Mouse (Mus musculus): ENCODE data around the gene Cdh4. TPM values are rescaled to one million over a fixed set of nuclear protein-coding genes. Genes with fewer than 3 reads are reported as not detected.

Gene Cdh4
- polyA plus RNA-seq, 1 experiment from 2014 or later, result 8.8 TPM

DNA sequence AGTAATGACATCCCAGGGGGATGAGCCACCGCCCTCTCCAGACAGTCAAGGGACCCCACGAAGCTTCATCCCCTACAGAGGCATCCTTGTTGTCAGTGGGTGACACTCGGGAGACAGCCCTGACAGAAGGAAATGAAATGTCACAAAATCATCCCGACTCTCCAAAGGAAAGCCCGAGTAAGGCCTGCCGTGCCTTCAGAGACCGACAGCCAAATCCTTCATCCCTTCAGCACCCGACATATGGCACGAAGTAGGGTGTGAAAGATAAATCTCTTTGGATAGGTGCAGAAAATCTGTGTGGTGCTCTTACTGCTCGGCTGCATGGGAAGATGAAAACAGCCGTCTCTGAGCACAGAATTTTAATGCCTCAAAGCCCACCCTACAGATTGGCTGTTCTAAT, 312.5 kb downstream of the Cdh4 start:
- H3K27ac ChIP-seq, result no peak overlapping the region
- WGBS, result 74% methylated on average over 11 of the region's 11 CpGs
- no peak for ATAC-seq (ENCODE audit: insufficient number of reproducible peaks, low FRiP score, low TSS enrichment, low read depth)

DNA sequence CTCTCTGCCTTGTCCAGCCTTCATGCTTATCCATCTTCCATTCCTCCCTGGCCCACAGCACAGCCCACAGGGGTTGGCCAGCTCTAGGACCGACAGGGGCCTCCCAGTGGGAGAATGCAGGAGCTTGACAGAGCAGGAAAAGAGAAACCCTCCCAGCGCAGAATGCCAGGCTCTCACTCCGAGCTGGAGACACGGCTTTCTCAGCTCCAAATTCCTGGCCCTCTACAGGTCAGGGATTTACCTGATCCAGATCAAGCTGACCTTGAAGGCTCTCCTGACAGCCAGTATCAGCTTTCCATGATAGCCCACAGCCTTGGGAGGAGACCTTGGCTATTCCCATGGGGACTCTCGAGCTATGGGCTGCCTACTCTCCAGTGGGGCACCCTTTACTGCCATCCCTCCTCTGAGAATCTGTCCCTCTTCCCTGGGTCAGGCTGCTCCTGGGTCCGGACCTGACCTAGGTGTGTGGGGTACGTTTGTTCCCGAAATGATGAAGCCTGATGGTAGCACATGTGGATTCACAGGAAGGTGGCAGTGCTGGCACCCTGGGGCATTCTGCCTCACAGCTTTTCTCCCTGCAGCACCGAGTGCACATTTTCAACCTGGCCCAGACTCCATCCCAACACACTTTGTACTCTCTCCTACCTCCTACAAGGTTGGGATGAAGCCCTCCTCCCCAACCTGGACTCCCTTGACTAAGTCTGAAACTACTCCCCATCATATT, 319.6 kb downstream of the Cdh4 start:
- ATAC-seq (ENCODE audit: insufficient number of reproducible peaks, low FRiP score, low TSS enrichment, low read depth), result no peak
- Histone ChIP-seq H3K36me3 (no peaks in the 10 kb centered on the region), H3K27me3 (peaks cover 23% of the 10 kb centered on the region)

More for the DNA sequence above, 312.5 kb downstream of the Cdh4 start:
- no peaks in the 10 kb centered on the region for H3K27me3 ChIP-seq
- H3K36me3 ChIP-seq, result no peaks in the 10 kb centered on the region
- H3K9ac ChIP-seq, result no peak overlapping the region
- H3K9me3 ChIP-seq, result no peaks in the 10 kb centered on the region
- H3K4me2 ChIP-seq, result no peak overlapping the region
- no peak overlapping the region for H3K4me3 ChIP-seq
- H3K4me1 ChIP-seq, result no peaks in the 10 kb centered on the region

GRCm38 (mm10) chr2:179762521-179763305, 320.5 kb downstream of the Cdh4 start:
- peak; percentile 45; the same call in 1 of the 2 replicates for ATAC-seq (ENCODE audit: insufficient number of reproducible peaks, low FRiP score, low TSS enrichment, low read depth)
- H3K27me3 ChIP-seq, result peaks cover 26% of the 10 kb centered on the region
- no peaks in the 10 kb centered on the region for H3K36me3 ChIP-seq
- H3K27ac ChIP-seq, result peak overlapping the region; percentile 50
- no peaks in the 10 kb centered on the region for H3K9me3 ChIP-seq
- peaks cover 19% of the 10 kb centered on the region for H3K4me1 ChIP-seq
- H3K9ac ChIP-seq, result no peak overlapping the region
- no peak overlapping the region for H3K4me2 ChIP-seq
- WGBS, result 56% methylated on average over 13 of the region's 13 CpGs
- H3K4me3 ChIP-seq, result no peak overlapping the region

More for the DNA sequence above, 319.6 kb downstream of the Cdh4 start:
- H3K27ac ChIP-seq, result peak overlapping the region; percentile 34
- H3K9me3 ChIP-seq, result no peaks in the 10 kb centered on the region
- 60% methylated on average over 9 of the region's 9 CpGs for WGBS
- no peak overlapping the region for H3K4me2 ChIP-seq
- H3K4me1 ChIP-seq, result peaks cover 16% of the 10 kb centered on the region
- H3K9ac ChIP-seq, result no peak overlapping the region
- no peak overlapping the region for H3K4me3 ChIP-seq

GRCm38 (mm10) chr2:179764460-179764859, 322.2 kb downstream of the Cdh4 start:
- Histone ChIP-seq H3K36me3 (no peaks in the 10 kb centered on the region), H3K9me3 (no peaks in the 10 kb centered on the region), H3K27ac (no peak overlapping the region), H3K9ac (no peak overlapping the region), H3K27me3 (peaks cover 36% of the 10 kb centered on the region), H3K4me1 (peaks cover 32% of the 10 kb centered on the region), H3K4me2 (no peak overlapping the region), H3K4me3 (no peak overlapping the region)
- 83% methylated on average over 2 of the region's 2 CpGs for WGBS
- no peak for ATAC-seq (ENCODE audit: insufficient number of reproducible peaks, low FRiP score, low TSS enrichment, low read depth)

DNA sequence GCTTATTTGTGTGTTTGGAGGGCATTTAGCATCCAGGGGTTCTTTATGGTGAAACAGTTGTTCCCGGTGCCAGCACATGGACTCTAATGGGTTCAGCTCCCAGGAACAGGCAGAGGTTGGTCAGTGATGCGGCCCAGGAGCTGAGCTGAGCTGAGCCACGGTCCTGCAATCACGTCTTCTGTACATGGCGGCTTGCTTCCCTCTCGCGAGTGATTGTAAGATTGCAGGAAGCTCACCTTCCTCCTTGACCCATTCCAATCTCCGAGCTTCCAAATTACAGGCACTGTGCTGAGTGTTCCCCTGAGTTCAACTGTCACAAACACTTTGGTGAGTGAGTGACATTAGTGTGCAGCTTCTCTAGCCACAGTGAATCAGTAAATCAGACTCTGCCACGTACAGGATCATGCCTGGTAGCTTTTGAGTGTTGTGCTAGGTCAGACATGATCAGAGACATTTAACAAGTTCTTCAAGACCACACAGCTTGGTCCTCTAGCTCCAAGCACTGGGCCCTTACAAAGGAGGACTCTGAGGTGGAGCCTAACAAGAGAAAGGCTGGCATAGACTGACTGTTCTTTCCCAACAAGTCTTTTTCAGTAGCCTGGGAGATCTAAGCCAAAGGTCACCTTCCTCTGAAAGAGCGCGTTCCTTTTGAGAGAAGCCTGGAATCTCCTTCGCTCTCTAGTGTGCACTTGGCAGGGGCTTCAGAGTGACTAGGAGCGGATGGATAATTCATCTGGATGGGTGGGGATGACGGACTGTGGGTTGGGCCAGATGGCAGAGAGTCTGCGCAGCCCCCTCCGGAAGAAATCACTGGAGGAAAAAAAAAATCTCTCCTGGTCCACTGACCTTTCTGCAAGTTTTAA, 324.7 kb downstream of the Cdh4 start:
- 28% methylated on average over 16 of the region's 16 CpGs for WGBS
- no peak overlapping the region for H3K9ac ChIP-seq
- H3K4me2 ChIP-seq, result no peak overlapping the region
- peaks cover 28% of the 10 kb centered on the region for H3K4me1 ChIP-seq
- ATAC-seq (ENCODE audit: insufficient number of reproducible peaks, low FRiP score, low TSS enrichment, low read depth), result no peak
- no peak overlapping the region for H3K27ac ChIP-seq
- no peak overlapping the region for H3K4me3 ChIP-seq
- H3K9me3 ChIP-seq, result no peaks in the 10 kb centered on the region
- peaks cover 30% of the 10 kb centered on the region for H3K27me3 ChIP-seq
- no peaks in the 10 kb centered on the region for H3K36me3 ChIP-seq

DNA sequence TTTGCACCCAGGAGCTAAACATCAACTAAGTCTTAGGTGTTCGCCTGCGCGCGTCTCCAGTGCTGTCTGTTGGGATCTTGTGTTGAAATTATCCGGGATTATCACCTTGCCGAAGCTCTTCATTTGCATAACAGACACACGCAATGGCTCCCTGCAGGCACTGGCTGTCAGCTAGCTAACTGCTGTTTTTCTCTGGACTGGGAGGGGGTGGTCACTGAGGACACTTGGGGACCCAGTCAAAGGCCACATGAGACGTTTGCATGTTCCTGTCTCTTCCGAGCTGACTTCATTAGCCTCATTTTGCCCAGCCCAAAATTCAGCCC, 325.3 kb downstream of the Cdh4 start:
- H3K27me3 ChIP-seq, result peaks cover 33% of the 10 kb centered on the region
- H3K4me1 ChIP-seq, result peaks cover 22% of the 10 kb centered on the region
- no peak overlapping the region for H3K27ac ChIP-seq
- H3K4me3 ChIP-seq, result no peak overlapping the region
- H3K9me3 ChIP-seq, result no peaks in the 10 kb centered on the region
- ATAC-seq (ENCODE audit: insufficient number of reproducible peaks, low FRiP score, low TSS enrichment, low read depth), result no peak
- no peak overlapping the region for H3K4me2 ChIP-seq
- H3K9ac ChIP-seq, result no peak overlapping the region
- no peaks in the 10 kb centered on the region for H3K36me3 ChIP-seq
- 11% methylated on average over 9 of the region's 9 CpGs for WGBS

GRCm38 (mm10) chr2:179769137-179769536, 326.9 kb downstream of the Cdh4 start:
- peak; percentile 64 for ATAC-seq (ENCODE audit: insufficient number of reproducible peaks, low FRiP score, low TSS enrichment, low read depth)
- Histone ChIP-seq H3K4me3 (no peak overlapping the region), H3K27ac (no peak overlapping the region), H3K4me2 (no peak overlapping the region), H3K9me3 (no peaks in the 10 kb centered on the region), H3K4me1 (peaks cover 19% of the 10 kb centered on the region), H3K36me3 (no peaks in the 10 kb centered on the region), H3K27me3 (peaks cover 33% of the 10 kb centered on the region), H3K9ac (no peak overlapping the region)
- 35% methylated on average over 5 of the region's 5 CpGs for WGBS

DNA sequence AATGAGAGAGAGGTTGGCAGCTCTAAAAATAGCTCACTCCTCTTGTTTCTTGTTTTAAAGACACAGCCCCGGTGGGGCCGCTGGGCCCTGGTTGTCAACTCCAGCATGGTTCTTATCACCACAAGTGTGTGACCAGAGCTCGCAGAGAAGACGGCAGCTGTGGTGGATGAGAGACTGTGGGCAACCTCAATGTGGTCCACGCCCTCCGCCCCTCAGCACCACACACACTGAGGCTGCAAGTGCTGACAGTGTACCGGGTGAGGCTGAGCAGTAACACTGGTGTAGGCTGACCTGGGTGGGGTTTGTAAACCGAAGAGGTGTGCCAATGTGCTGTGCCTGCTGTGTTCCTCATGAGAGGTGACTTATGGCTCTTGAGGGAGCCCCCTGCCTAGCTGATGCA, 327.7 kb downstream of the Cdh4 start:
- H3K27me3 ChIP-seq, result peaks cover 33% of the 10 kb centered on the region
- H3K36me3 ChIP-seq, result no peaks in the 10 kb centered on the region
- H3K4me2 ChIP-seq, result no peak overlapping the region
- H3K4me3 ChIP-seq, result no peak overlapping the region
- H3K9ac ChIP-seq, result no peak overlapping the region
- H3K9me3 ChIP-seq, result no peaks in the 10 kb centered on the region
- 66% methylated on average over 8 of the region's 8 CpGs for WGBS
- peaks cover 28% of the 10 kb centered on the region for H3K4me1 ChIP-seq
- no peak for ATAC-seq (ENCODE audit: insufficient number of reproducible peaks, low FRiP score, low TSS enrichment, low read depth)
- no peak overlapping the region for H3K27ac ChIP-seq

- H3K36me3 ChIP-seq, result no peaks in the 10 kb centered on the region
- no peak overlapping the region for H3K27ac ChIP-seq
- no peak overlapping the region for H3K4me3 ChIP-seq
- no peak overlapping the region for H3K9ac ChIP-seq
- H3K9me3 ChIP-seq, result no peaks in the 10 kb centered on the region
- peak; percentile 50; the same call in 1 of the 2 replicates for ATAC-seq (ENCODE audit: insufficient number of reproducible peaks, low FRiP score, low TSS enrichment, low read depth)
- 17% methylated on average over 13 of the region's 13 CpGs for WGBS
- peaks cover 13% of the 10 kb centered on the region for H3K4me1 ChIP-seq
- H3K27me3 ChIP-seq, result peaks cover 8% of the 10 kb centered on the region; the same call in 1 of the 2 replicates
- H3K4me2 ChIP-seq, result no peak overlapping the region
Measured at GRCm38 (mm10) chr2:179774440-179775110, 332.3 kb downstream of the Cdh4 start.

DNA sequence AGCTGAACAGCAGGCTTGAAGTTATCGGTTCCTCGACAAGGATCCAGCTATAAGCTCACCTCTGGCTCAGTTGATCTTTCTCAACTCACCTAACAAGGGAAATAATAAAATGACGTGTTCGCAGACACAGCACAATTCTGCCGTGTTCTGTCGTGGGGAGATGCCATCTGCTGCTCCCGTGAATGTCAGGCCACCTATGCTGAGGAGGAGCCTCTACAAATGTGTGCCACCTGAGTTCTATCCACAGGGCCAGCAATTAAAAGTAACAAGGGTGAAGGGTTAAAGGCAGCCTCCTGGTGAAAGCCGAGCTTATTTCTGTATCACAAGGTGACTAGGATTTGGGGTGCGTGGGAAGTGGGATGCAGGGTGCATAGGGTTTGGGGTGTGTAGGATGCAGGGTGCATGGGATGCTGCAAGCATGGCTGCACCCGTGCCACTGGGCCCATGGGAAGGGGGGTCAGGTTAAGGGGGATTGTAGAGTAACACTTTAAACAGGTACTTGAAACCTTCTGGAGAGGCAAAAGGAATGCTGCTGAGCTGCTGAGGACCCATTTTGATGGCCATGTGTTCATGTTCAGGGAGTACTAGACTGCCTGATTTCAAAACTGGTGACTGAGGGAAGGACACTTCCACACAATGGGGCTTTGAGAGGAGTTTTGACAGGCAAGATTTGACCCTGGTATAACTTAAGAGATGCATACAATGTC, 333.9 kb downstream of the Cdh4 start:
- Histone ChIP-seq H3K4me3 (no peak overlapping the region), H3K9ac (no peak overlapping the region), H3K27ac (no peak overlapping the region), H3K4me1 (peaks cover 12% of the 10 kb centered on the region), H3K9me3 (no peaks in the 10 kb centered on the region), H3K27me3 (peaks cover 8% of the 10 kb centered on the region; the same call in 1 of the 2 replicates), H3K4me2 (no peak overlapping the region), H3K36me3 (no peaks in the 10 kb centered on the region)
- no peak for ATAC-seq (ENCODE audit: insufficient number of reproducible peaks, low FRiP score, low TSS enrichment, low read depth)
- 72% methylated on average over 10 of the region's 10 CpGs for WGBS

DNA sequence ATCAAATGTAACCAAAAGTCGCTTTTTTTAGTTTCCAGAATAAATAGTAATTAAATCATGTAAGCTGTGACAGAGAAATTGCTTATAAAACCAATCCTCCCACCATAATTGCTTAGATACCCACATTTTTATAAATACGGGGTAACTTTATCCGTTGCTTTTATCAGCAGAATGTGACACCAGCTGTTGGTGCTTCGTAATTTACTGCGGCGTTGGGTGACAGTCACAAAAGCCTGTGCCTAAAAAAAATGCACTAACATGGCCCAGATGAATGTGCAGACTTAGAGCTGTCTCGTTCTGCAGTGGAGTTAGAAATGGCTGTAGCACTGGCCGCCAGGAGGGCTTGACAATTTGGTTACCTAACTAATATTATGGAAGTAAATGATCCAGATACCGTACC, 337.0 kb downstream of the Cdh4 start:
- WGBS, result 53% methylated on average over 9 of the region's 9 CpGs
- no peak overlapping the region for H3K9ac ChIP-seq
- no peak overlapping the region for H3K4me3 ChIP-seq
- H3K36me3 ChIP-seq, result no peaks in the 10 kb centered on the region
- H3K9me3 ChIP-seq, result no peaks in the 10 kb centered on the region
- H3K4me2 ChIP-seq, result no peak overlapping the region
- H3K27me3 ChIP-seq, result peaks cover 5% of the 10 kb centered on the region; the same call in 1 of the 2 replicates
- no peak overlapping the region for H3K27ac ChIP-seq
- ATAC-seq (ENCODE audit: insufficient number of reproducible peaks, low FRiP score, low TSS enrichment, low read depth), result no peak
- peaks cover 9% of the 10 kb centered on the region for H3K4me1 ChIP-seq
